Mouse (Mus musculus) cerebellum, adult 2 months (tissue): ENCODE results near the gene Nkx3-2. TPM values are rescaled to one million over a fixed set of nuclear protein-coding genes. Genes with fewer than 3 reads are reported as not detected.

Experiments used
- DNase-seq, 2 experiments: peaks; one replicate each; pipeline ENCODE4 v3.0.0; 2021
- H3K27ac ChIP-seq: fragments of 200-500 bp; 2 replicates; pipeline ENCODE4 v1.5.1; 2012; ENCODE audit warnings: low read length, control low read depth, inconsistent platforms; ENCODE audit not compliant: insufficient read depth
- H3K27me3 ChIP-seq: fragments of 200-500 bp; 2 replicates; pipeline ENCODE4 v1.6.1; 2012; ENCODE audit warnings: inconsistent platforms, mild to moderate bottlenecking, low read length, moderate library complexity; ENCODE audit not compliant: control insufficient read depth, insufficient read depth
- H3K4me1 ChIP-seq: fragments of 200-500 bp; 2 replicates; pipeline ENCODE4 v1.6.1; 2011; ENCODE audit warnings: low read length; ENCODE audit not compliant: control insufficient read depth, insufficient read depth
- H3K4me3 ChIP-seq: fragments of 200-500 bp; replicated peaks from 2 replicates; pipeline ENCODE3; 2011; ENCODE audit warnings: mild to moderate bottlenecking, low read depth, low read length, control low read depth; ENCODE audit not compliant: insufficient read depth
- CTCF ChIP-seq: fragments of 200-500 bp; IDR thresholded peaks from 2 replicates; pipeline ENCODE4 v1.5.1; 2011; ENCODE audit warnings: low read depth, mild to moderate bottlenecking, control low read depth, low read length, moderate library complexity, borderline replicate concordance; ENCODE audit not compliant: insufficient read depth
- POLR2A ChIP-seq: fragments of 200-500 bp; IDR thresholded peaks from 2 replicates; pipeline ENCODE4 v1.6.1; 2011; ENCODE audit warnings: low read length, control low read depth, borderline replicate concordance; ENCODE audit not compliant: insufficient read depth
- WGBS: fragments of 180-500 bp; shearing (Covaris S2); methylation state at CpG from one replicate; pipeline ENCODE4 v1.1.7; 2018; 5-methylcytosine and 5-hydroxymethylcytosine counted together
- polyA plus RNA-seq: library from polyadenylated mRNA; depleted of rRNA; stranded (reverse); fragments of >200 nt; gene quantifications from 2 replicates; pipeline ENCODE4 v1.2.3, GENCODE M21; 2012

The Nkx3-2 gene
- polyA plus RNA-seq, 1 experiment, result not detected

GRCm38 (mm10) chr5:41767296-41768200 lies 3.2 kb upstream of the Nkx3-2 start:
- no peak overlapping the region for H3K4me3 ChIP-seq
- peak in 1 of 2 experiments; percentile 47 for DNase-seq
- WGBS, result 5% methylated on average over 33 of the region's 33 CpGs
- H3K4me1 ChIP-seq, result no peaks in the 10 kb centered on the region
- H3K27ac ChIP-seq, result no peak overlapping the region
- H3K27me3 ChIP-seq, result peaks cover 5% of the 10 kb centered on the region; the same call in 1 of the 2 replicates
- TF ChIP-seq POLR2A (no peak), CTCF (no peak)

- peak in 1 of 2 experiments; percentile 20 for DNase-seq
- Histone ChIP-seq H3K4me3 (no peak overlapping the region), H3K27ac (no peak overlapping the region), H3K27me3 (peaks cover 7% of the 10 kb centered on the region; the same call in 1 of the 2 replicates), H3K4me1 (no peaks in the 10 kb centered on the region)
- no peak for TF ChIP-seq POLR2A
- TF ChIP-seq CTCF, result no peak
- WGBS, result 4% methylated on average over 27 of the region's 27 CpGs
Observed at GRCm38 (mm10) chr5:41766406-41767010, 2.2 kb upstream of the Nkx3-2 start.

GRCm38 (mm10) chr5:41765626-41766405 lies 1.5 kb upstream of the Nkx3-2 start:
- TF ChIP-seq POLR2A (no peak), CTCF (no peak)
- Histone ChIP-seq H3K27me3 (peaks cover 7% of the 10 kb centered on the region; the same call in 1 of the 2 replicates), H3K27ac (no peak overlapping the region), H3K4me1 (no peaks in the 10 kb centered on the region), H3K4me3 (no peak overlapping the region)
- DNase-seq, result peak in 1 of 2 experiments; percentile 33
- WGBS, result 5% methylated on average over 14 of the region's 14 CpGs

- peak in 1 of 2 experiments; percentile 23 for DNase-seq
- no peak overlapping the region for H3K27ac ChIP-seq
- 3% methylated on average over 41 of the region's 41 CpGs for WGBS
- no peak for TF ChIP-seq CTCF
- no peak for TF ChIP-seq POLR2A
- peaks cover 14% of the 10 kb centered on the region; the same call in 1 of the 2 replicates for H3K27me3 ChIP-seq
- H3K4me1 ChIP-seq, result no peaks in the 10 kb centered on the region; the same call in 1 of the 2 replicates
- H3K4me3 ChIP-seq, result no peak overlapping the region
Observed at GRCm38 (mm10) chr5:41762947-41763730, 1.2 kb downstream of the Nkx3-2 start.

- H3K4me3 ChIP-seq, result no peak overlapping the region
- no peak for DNase-seq
- 8% methylated on average over 27 of the region's 27 CpGs for WGBS
Observed at GRCm38 (mm10) chr5:41762141-41762946, 2.0 kb downstream of the Nkx3-2 start.

GRCm38 (mm10) chr5:41761509-41762140 lies 2.7 kb downstream of the Nkx3-2 start:
- H3K4me1 ChIP-seq, result no peaks in the 10 kb centered on the region; the same call in 1 of the 2 replicates
- no peak for TF ChIP-seq POLR2A
- no peak for TF ChIP-seq CTCF
- H3K27me3 ChIP-seq, result peaks cover 14% of the 10 kb centered on the region; the same call in 1 of the 2 replicates
- no peak overlapping the region for H3K4me3 ChIP-seq
- 1% methylated on average over 56 of the region's 56 CpGs for WGBS
- DNase-seq, result peak in 1 of 2 experiments; percentile 24
- no peak overlapping the region for H3K27ac ChIP-seq

More at GRCm38 (mm10) chr5:41762141-41762946, 2.0 kb downstream of the Nkx3-2 start:
- H3K27ac ChIP-seq, result no peak overlapping the region
- no peak for TF ChIP-seq CTCF
- no peak for TF ChIP-seq POLR2A
- peaks cover 14% of the 10 kb centered on the region; the same call in 1 of the 2 replicates for H3K27me3 ChIP-seq
- no peaks in the 10 kb centered on the region; the same call in 1 of the 2 replicates for H3K4me1 ChIP-seq
